Mouse (Mus musculus) kidney, embryonic 16.5 days (tissue): ENCODE results near the gene 9930021J03Rik. TPM values are rescaled to one million over a fixed set of nuclear protein-coding genes. Genes with fewer than 3 reads are reported as not detected.
A peak's percentile ranks its signal among the peaks of the same experiment; 100 is the strongest.

Source experiments
- ATAC-seq: fragments of 200-750 bp; cut with Nextera tagmentation; 2 replicates; pipeline ENCODE4 v1.8.0; 2017; ENCODE audit warnings: moderate TSS enrichment; ENCODE audit not compliant: low FRiP score, low TSS enrichment
- H3K27ac ChIP-seq: fragments of 300-500 bp; sonication (generic); 2 replicates; pipeline ENCODE4 v1.5.1; 2014; ENCODE audit warnings: low read length
- H3K27me3 ChIP-seq: fragments of 300-500 bp; sonication (generic); 2 replicates; pipeline ENCODE4 v1.6.1; 2014; ENCODE audit warnings: low read length, control low read depth, mixed read lengths; ENCODE audit not compliant: insufficient read depth
- H3K36me3 ChIP-seq: fragments of 300-500 bp; sonication (generic); 2 replicates; pipeline ENCODE4 v1.6.1; 2014; ENCODE audit warnings: low read length, control low read depth, mixed read lengths; ENCODE audit not compliant: insufficient read depth
- H3K4me1 ChIP-seq: fragments of 300-500 bp; sonication (generic); 2 replicates; pipeline ENCODE4 v1.6.1; 2014; ENCODE audit warnings: low read length, control low read depth, mixed read lengths; ENCODE audit not compliant: insufficient read depth
- H3K4me2 ChIP-seq: fragments of 300-500 bp; sonication (generic); replicated peaks from 2 replicates; pipeline ENCODE4 v1.6.1; 2014; ENCODE audit warnings: low read depth, low read length
- H3K4me3 ChIP-seq: fragments of 300-500 bp; sonication (generic); 2 replicates; pipeline ENCODE4 v1.5.1; 2014; ENCODE audit warnings: mild to moderate bottlenecking, low read length
- H3K9ac ChIP-seq: fragments of 300-500 bp; sonication (generic); replicated peaks from 2 replicates; pipeline ENCODE4 v1.6.1; 2014; ENCODE audit warnings: low read length
- H3K9me3 ChIP-seq: fragments of 300-500 bp; sonication (generic); 2 replicates; pipeline ENCODE4 v1.6.1; 2016; ENCODE audit warnings: low read length, control low read depth
- WGBS: fragments of 180-500 bp; shearing (Covaris S2); extraction: QIAGEN DNeasy Blood & Tissue Kit; methylation state at CpG from one replicate; pipeline ENCODE4 v1.1.7; 2014; 5-methylcytosine and 5-hydroxymethylcytosine counted together
- polyA plus RNA-seq: library from polyadenylated mRNA; unstranded; fragments of >200 nt; fragmentation: Nextera tagmentation; extraction: Ambion mirVana; gene quantifications from 2 replicates; pipeline ENCODE4 v1.2.1, GENCODE M21; 2015

9930021J03Rik gene
- 4.6 and 5.6 TPM in 2 replicates for polyA plus RNA-seq

DNA sequence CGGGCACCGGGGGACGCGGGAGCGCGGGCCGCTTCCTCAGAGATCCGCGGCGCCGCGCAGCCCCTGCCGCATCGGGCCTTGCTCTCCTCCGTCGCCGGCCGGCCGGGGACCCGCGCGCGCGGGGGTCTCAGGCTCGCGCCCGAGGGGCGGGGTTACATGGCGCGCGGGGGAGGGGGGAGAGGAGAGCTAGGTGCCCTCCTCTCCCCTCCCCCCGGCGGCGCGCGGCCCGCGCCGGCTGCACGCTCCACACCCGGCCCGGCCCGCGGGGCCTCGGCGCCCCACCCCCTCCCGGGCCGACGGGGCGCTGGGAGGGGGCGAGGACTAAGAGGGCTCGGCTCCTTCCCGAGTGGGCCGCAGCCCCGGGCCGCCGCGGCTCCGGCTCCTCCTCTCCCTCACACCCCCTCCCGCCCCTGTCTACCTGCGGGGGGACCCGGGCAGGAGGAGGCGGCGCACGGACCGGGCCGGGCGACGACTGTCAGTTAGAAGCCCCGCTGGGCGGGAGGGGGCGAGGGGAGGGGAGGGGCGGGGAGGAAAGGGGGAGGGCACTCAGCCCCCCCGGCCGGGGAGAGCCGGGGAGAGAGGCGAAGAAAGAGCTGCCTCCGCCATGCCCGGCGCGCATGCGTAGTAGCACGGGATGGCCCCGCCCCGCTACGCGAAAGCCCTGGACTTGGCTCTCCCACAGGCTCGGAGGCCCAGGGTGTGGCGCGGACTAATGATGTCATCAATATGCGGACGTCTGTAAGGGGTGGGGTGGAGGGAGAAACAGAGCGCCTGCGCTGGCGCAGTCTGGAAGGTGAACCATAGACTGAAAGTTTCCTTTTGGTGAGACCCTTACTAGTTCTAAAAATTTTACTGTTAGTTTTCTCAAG, at the start of gene 9930021J03Rik:
Gene 9930021J03Rik (minus strand): TSS at position 73 of the 869 bp plus-strand sequence.
- ATAC-seq = peak; percentile 95
- Histone ChIP-seq H3K4me3 (peak within 1 kb of the TSS; percentile 99), H3K27ac (peak within 1 kb of the TSS; percentile 92), H3K9ac (peak within 1 kb of the TSS; percentile 97), H3K27me3 (no peaks in the 10 kb centered on the region), H3K9me3 (no peaks in the 10 kb centered on the region), H3K4me1 (peaks cover 8% of the 10 kb centered on the region), H3K36me3 (peaks cover 9% of the 10 kb centered on the region), H3K4me2 (peak within 1 kb of the TSS; percentile 80)
- 0% methylated on average over 40 of the region's 95 CpGs for WGBS

DNA sequence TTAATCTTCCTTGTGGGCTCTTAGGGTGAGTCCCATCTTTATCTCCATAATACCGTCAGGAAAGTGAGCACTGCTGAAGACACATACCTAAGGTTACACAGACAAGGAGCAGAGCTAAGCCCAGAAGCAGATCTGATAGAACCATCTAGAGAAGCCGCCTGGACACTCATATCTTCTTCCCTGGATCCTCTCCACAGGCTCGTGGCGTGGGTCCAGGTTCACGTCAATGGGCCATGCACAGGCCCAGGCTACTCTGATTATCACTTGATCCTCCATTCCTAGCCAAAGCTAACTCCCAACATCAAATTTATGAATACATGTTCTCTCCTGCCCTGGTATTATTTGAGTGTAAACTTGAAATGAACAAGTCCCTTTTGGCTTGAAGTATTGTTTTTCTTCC, 47.9 kb upstream of the 9930021J03Rik start:
- Histone ChIP-seq H3K27me3 (no peaks in the 10 kb centered on the region), H3K9ac (no peak overlapping the region), H3K36me3 (no peaks in the 10 kb centered on the region)

GRCm38 (mm10) chr19:29851036-29851690, 45.4 kb upstream of the 9930021J03Rik start:
- Histone ChIP-seq H3K9me3 (no peaks in the 10 kb centered on the region), H3K27ac (no peak overlapping the region), H3K9ac (no peak overlapping the region), H3K4me3 (no peak overlapping the region), H3K4me2 (no peak overlapping the region), H3K4me1 (no peaks in the 10 kb centered on the region), H3K27me3 (no peaks in the 10 kb centered on the region), H3K36me3 (no peaks in the 10 kb centered on the region)
- ATAC-seq = no peak
- 37% methylated on average over 12 of the region's 12 CpGs for WGBS

More for the DNA sequence above, 47.9 kb upstream of the 9930021J03Rik start:
- WGBS = 95% methylated on average over 5 of the region's 5 CpGs
- no peaks in the 10 kb centered on the region for H3K4me1 ChIP-seq
- no peaks in the 10 kb centered on the region for H3K9me3 ChIP-seq
- H3K4me3 ChIP-seq = no peak overlapping the region
- H3K27ac ChIP-seq = no peak overlapping the region
- H3K4me2 ChIP-seq = no peak overlapping the region
- no peak for ATAC-seq

- WGBS = 88% methylated on average over 11 of the region's 11 CpGs
Measured at GRCm38 (mm10) chr19:29849924-29850551, 44.2 kb upstream of the 9930021J03Rik start.

GRCm38 (mm10) chr19:29844036-29844661, 38.4 kb upstream of the 9930021J03Rik start:
- Histone ChIP-seq H3K9ac (no peak overlapping the region), H3K27me3 (no peaks in the 10 kb centered on the region), H3K4me1 (peaks cover 18% of the 10 kb centered on the region), H3K4me2 (no peak overlapping the region), H3K9me3 (no peaks in the 10 kb centered on the region), H3K27ac (peak overlapping the region; percentile 70), H3K4me3 (no peak overlapping the region), H3K36me3 (no peaks in the 10 kb centered on the region)
- 0 out of 2 replicates have a peak, but pooled peaks have one; percentile 42 for ATAC-seq
- 52% methylated on average over 12 of the region's 12 CpGs for WGBS

More at GRCm38 (mm10) chr19:29849924-29850551, 44.2 kb upstream of the 9930021J03Rik start:
- no peak overlapping the region for H3K9ac ChIP-seq
- no peaks in the 10 kb centered on the region for H3K27me3 ChIP-seq
- ATAC-seq = no peak
- no peaks in the 10 kb centered on the region for H3K4me1 ChIP-seq
- no peak overlapping the region for H3K4me2 ChIP-seq
- no peaks in the 10 kb centered on the region for H3K9me3 ChIP-seq
- H3K36me3 ChIP-seq = no peaks in the 10 kb centered on the region
- H3K4me3 ChIP-seq = no peak overlapping the region
- H3K27ac ChIP-seq = no peak overlapping the region

DNA sequence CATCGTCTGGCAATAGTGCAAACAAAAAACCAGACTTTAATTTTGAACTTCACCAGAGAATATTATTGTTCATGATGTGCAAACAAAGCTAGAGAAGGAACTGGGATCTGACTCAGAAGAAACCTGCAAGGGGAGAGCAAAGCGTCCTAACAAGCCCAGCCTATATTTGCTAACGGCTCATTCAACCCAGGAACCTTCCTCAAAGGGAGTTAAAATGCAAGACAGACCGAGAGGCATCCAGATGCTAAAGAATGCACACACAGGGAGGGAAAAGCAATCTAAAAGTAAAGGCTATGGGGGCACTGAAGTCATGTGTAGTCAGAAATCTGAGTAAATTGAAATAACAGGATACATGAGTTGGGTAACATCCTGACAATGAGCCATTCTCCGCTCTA, 37.8 kb upstream of the 9930021J03Rik start:
- ATAC-seq = 0 out of 2 replicates have a peak, but pooled peaks have one; percentile 23
- H3K27ac ChIP-seq = peak overlapping the region; percentile 70
- peaks cover 18% of the 10 kb centered on the region for H3K4me1 ChIP-seq
- no peaks in the 10 kb centered on the region for H3K36me3 ChIP-seq
- no peak overlapping the region for H3K9ac ChIP-seq
- no peaks in the 10 kb centered on the region for H3K27me3 ChIP-seq
- H3K4me3 ChIP-seq = no peak overlapping the region
- 41% methylated on average over 5 of the region's 5 CpGs for WGBS
- no peak overlapping the region for H3K4me2 ChIP-seq
- H3K9me3 ChIP-seq = no peaks in the 10 kb centered on the region

GRCm38 (mm10) chr19:29842973-29843372, 37.2 kb upstream of the 9930021J03Rik start:
- peak; percentile 51; the same call in 1 of the 2 replicates for ATAC-seq
- no peaks in the 10 kb centered on the region for H3K9me3 ChIP-seq

GRCm38 (mm10) chr19:29840642-29841041, 34.9 kb upstream of the 9930021J03Rik start:
- Histone ChIP-seq H3K36me3 (no peaks in the 10 kb centered on the region), H3K4me2 (no peak overlapping the region)
- WGBS = 94% methylated on average over 4 of the region's 4 CpGs

More at GRCm38 (mm10) chr19:29842973-29843372, 37.2 kb upstream of the 9930021J03Rik start:
- Histone ChIP-seq H3K27ac (peak overlapping the region; percentile 70), H3K4me1 (peaks cover 18% of the 10 kb centered on the region), H3K4me2 (no peak overlapping the region), H3K9ac (no peak overlapping the region), H3K27me3 (no peaks in the 10 kb centered on the region), H3K36me3 (no peaks in the 10 kb centered on the region), H3K4me3 (no peak overlapping the region)
- 19% methylated on average over 8 of the region's 8 CpGs for WGBS

GRCm38 (mm10) chr19:29838636-29839135, 32.9 kb upstream of the 9930021J03Rik start:
- Histone ChIP-seq H3K4me3 (no peak overlapping the region), H3K27ac (no peak overlapping the region), H3K4me2 (no peak overlapping the region), H3K9ac (no peak overlapping the region), H3K27me3 (no peaks in the 10 kb centered on the region), H3K9me3 (no peaks in the 10 kb centered on the region), H3K4me1 (peaks cover 20% of the 10 kb centered on the region), H3K36me3 (no peaks in the 10 kb centered on the region)
- WGBS = 89% methylated on average over 3 of the region's 3 CpGs
- no peak for ATAC-seq

More at GRCm38 (mm10) chr19:29840642-29841041, 34.9 kb upstream of the 9930021J03Rik start:
- no peak overlapping the region for H3K9ac ChIP-seq
- H3K9me3 ChIP-seq = no peaks in the 10 kb centered on the region
- H3K4me1 ChIP-seq = peaks cover 26% of the 10 kb centered on the region
- no peak overlapping the region for H3K4me3 ChIP-seq
- no peaks in the 10 kb centered on the region for H3K27me3 ChIP-seq
- no peak for ATAC-seq
- H3K27ac ChIP-seq = no peak overlapping the region
